Mouse (Mus musculus) T-helper 17 cell (primary cell): ENCODE measurements around the gene Mpig6b.
"Not testable (repeated sequence)": the region's sequence is repeated elsewhere in the genome, so short reads cannot be mapped to it uniquely, and the experiment has no call there.

Source experiments
- in situ Hi-C, 2 experiments: fragments of 300-600 bp; cut with MboI, MseI; formaldehyde crosslinking; loops; 1 replicate in 1 of 2; 2 replicates in 1 of 2; pipeline ENCODE4 v1.15.1; 2025; ENCODE audit warnings: high pct_unique_total_duplicates in 2 of 2

Mpig6b gene

GRCm38 (mm10) chr17:35044904-35045806 is 20.8 kb downstream of the Mpig6b start:
- in situ Hi-C loops = no loop called here

- in situ Hi-C loops = no loop called here
These were observed 22.2 kb downstream of the Mpig6b start for GRCm38 (mm10) chr17:35043794-35044193.

GRCm38 (mm10) chr17:35039121-35039873 is 26.7 kb downstream of the Mpig6b start:
- in situ Hi-C loops = no loop called here

GRCm38 (mm10) chr17:35034896-35035295 is 31.1 kb downstream of the Mpig6b start:
- in situ Hi-C loops = no loop called here

GRCm38 (mm10) chr17:35033703-35034102 is 32.3 kb downstream of the Mpig6b start:
- in situ Hi-C loops = not testable (repeated sequence)

- in situ Hi-C loops = no loop called here
These were observed 33.6 kb downstream of the Mpig6b start for GRCm38 (mm10) chr17:35032323-35032870.

- in situ Hi-C loops = no loop called here
These were observed 34.1 kb downstream of the Mpig6b start for GRCm38 (mm10) chr17:35031880-35032279.

GRCm38 (mm10) chr17:35031272-35031671 is 34.7 kb downstream of the Mpig6b start:
- in situ Hi-C loops = no loop called here

GRCm38 (mm10) chr17:35029691-35030532 is 36.1 kb downstream of the Mpig6b start:
- in situ Hi-C loops = no loop called here

GRCm38 (mm10) chr17:35028315-35028714 is 37.7 kb downstream of the Mpig6b start:
- in situ Hi-C loops = no loop called here

- in situ Hi-C loops = no loop called here
These were observed 38.5 kb downstream of the Mpig6b start, which contains the start of gene Sapcd1 for GRCm38 (mm10) chr17:35027277-35028068. Gene Sapcd1, minus strand, starts transcription at chr17:35028016.

GRCm38 (mm10) chr17:35026206-35026605 is 39.8 kb downstream of the Mpig6b start:
- in situ Hi-C loops = no loop called here

- in situ Hi-C loops = loop anchor here (5.0 kb wide), 1 partner anchor 37 kb away; no protein-coding TSS in a partner anchor
These were observed 41.1 kb downstream of the Mpig6b start for GRCm38 (mm10) chr17:35024691-35025488.

GRCm38 (mm10) chr17:35024261-35024660 is 41.7 kb downstream of the Mpig6b start:
- in situ Hi-C loops = loop anchor here (5.0 kb wide), 1 partner anchor 38 kb away; no protein-coding TSS in a partner anchor

GRCm38 (mm10) chr17:35023756-35024155 is 42.2 kb downstream of the Mpig6b start:
- in situ Hi-C loops = loop anchor here (5.0 kb wide), 1 partner anchor 39 kb away; no protein-coding TSS in a partner anchor

GRCm38 (mm10) chr17:35023221-35023620 is 42.8 kb downstream of the Mpig6b start:
- in situ Hi-C loops = loop anchor here (5.0 kb wide), 1 partner anchor 39 kb away; no protein-coding TSS in a partner anchor

- in situ Hi-C loops = loop anchor here (5.0 kb wide), 1 partner anchor 40 kb away; no protein-coding TSS in a partner anchor
These were observed 43.4 kb downstream of the Mpig6b start for GRCm38 (mm10) chr17:35022541-35023060.

GRCm38 (mm10) chr17:35021842-35022477 is 44.0 kb downstream of the Mpig6b start:
- in situ Hi-C loops = loop anchor here (5.0 kb wide), 1 partner anchor 40 kb away; no protein-coding TSS in a partner anchor
